Mouse (Mus musculus): ENCODE data around the gene Serpine2. TPM values are rescaled to one million over a fixed set of nuclear protein-coding genes. Genes with fewer than 3 reads are reported as not detected.

Serpine2 gene
- polyA plus RNA-seq, 1 experiment from 2014 or later = 406 TPM

- Histone ChIP-seq H3K36me3 (ENCODE audit: control insufficient read depth, insufficient read depth, low read length) (no peaks in the 10 kb centered on the region), H3K4me2 (ENCODE audit: low read depth, low read length) (no peak overlapping the region), H3K4me3 (ENCODE audit: low read depth, low read length) (no peak overlapping the region), H3K9ac (replicated peaks; ENCODE audit: low read depth, low read length) (no peak overlapping the region), H3K9me3 (ENCODE audit: control insufficient read depth, low read length) (no peaks in the 10 kb centered on the region), H3K4me1 (ENCODE audit: control insufficient read depth, insufficient read depth, low read length) (no peaks in the 10 kb centered on the region), H3K27me3 (ENCODE audit: control insufficient read depth, insufficient read depth, low read length) (no peaks in the 10 kb centered on the region), H3K27ac (ENCODE audit: low read depth, low read length) (0 out of 2 replicates have a peak overlapping the region, but pooled peaks have one; percentile 23)
- no peak for ATAC-seq (ENCODE audit: low read depth)
- WGBS = 60% methylated on average over 14 of the region's 14 CpGs
Observed at GRCm38 (mm10) chr1:79823951-79824633, 36.9 kb downstream of the Serpine2 start.

- no peak overlapping the region for H3K9ac ChIP-seq (replicated peaks; ENCODE audit: low read depth, low read length)
- ATAC-seq (ENCODE audit: low read depth) = no peak
- whole genome bisulfite sequencing = 78% methylated on average over 13 of the region's 13 CpGs
Observed at GRCm38 (mm10) chr1:79822806-79823525, 38.0 kb downstream of the Serpine2 start.

GRCm38 (mm10) chr1:79819296-79819879, 41.6 kb downstream of the Serpine2 start:
- no peak for ATAC-seq (ENCODE audit: low read depth)
- Histone ChIP-seq H3K4me1 (ENCODE audit: control insufficient read depth, insufficient read depth, low read length) (no peaks in the 10 kb centered on the region), H3K4me3 (ENCODE audit: low read depth, low read length) (no peak overlapping the region), H3K27me3 (ENCODE audit: control insufficient read depth, insufficient read depth, low read length) (no peaks in the 10 kb centered on the region), H3K9me3 (ENCODE audit: control insufficient read depth, low read length) (no peaks in the 10 kb centered on the region), H3K9ac (replicated peaks; ENCODE audit: low read depth, low read length) (no peak overlapping the region), H3K4me2 (ENCODE audit: low read depth, low read length) (no peak overlapping the region), H3K27ac (ENCODE audit: low read depth, low read length) (no peak overlapping the region), H3K36me3 (ENCODE audit: control insufficient read depth, insufficient read depth, low read length) (no peaks in the 10 kb centered on the region)
- WGBS = 90% methylated on average over 11 of the region's 11 CpGs

More at GRCm38 (mm10) chr1:79822806-79823525, 38.0 kb downstream of the Serpine2 start:
- Histone ChIP-seq H3K9me3 (ENCODE audit: control insufficient read depth, low read length) (no peaks in the 10 kb centered on the region), H3K27ac (ENCODE audit: low read depth, low read length) (no peak overlapping the region), H3K4me3 (ENCODE audit: low read depth, low read length) (no peak overlapping the region), H3K27me3 (ENCODE audit: control insufficient read depth, insufficient read depth, low read length) (no peaks in the 10 kb centered on the region), H3K36me3 (ENCODE audit: control insufficient read depth, insufficient read depth, low read length) (no peaks in the 10 kb centered on the region), H3K4me2 (ENCODE audit: low read depth, low read length) (no peak overlapping the region), H3K4me1 (ENCODE audit: control insufficient read depth, insufficient read depth, low read length) (no peaks in the 10 kb centered on the region)

- WGBS = 91% methylated on average over 3 of the region's 3 CpGs
- Histone ChIP-seq H3K4me3 (ENCODE audit: low read depth, low read length) (no peak overlapping the region), H3K27me3 (ENCODE audit: control insufficient read depth, insufficient read depth, low read length) (no peaks in the 10 kb centered on the region), H3K9me3 (ENCODE audit: control insufficient read depth, low read length) (no peaks in the 10 kb centered on the region), H3K27ac (ENCODE audit: low read depth, low read length) (no peak overlapping the region), H3K9ac (replicated peaks; ENCODE audit: low read depth, low read length) (no peak overlapping the region), H3K4me1 (ENCODE audit: control insufficient read depth, insufficient read depth, low read length) (no peaks in the 10 kb centered on the region), H3K36me3 (ENCODE audit: control insufficient read depth, insufficient read depth, low read length) (no peaks in the 10 kb centered on the region), H3K4me2 (ENCODE audit: low read depth, low read length) (no peak overlapping the region)
- ATAC-seq (ENCODE audit: low read depth) = no peak
Observed at GRCm38 (mm10) chr1:79815446-79815845, 45.5 kb downstream of the Serpine2 start.

- WGBS = 81% methylated on average over 3 of the region's 3 CpGs
- Histone ChIP-seq H3K27ac (ENCODE audit: low read depth, low read length) (no peak overlapping the region), H3K9me3 (ENCODE audit: control insufficient read depth, low read length) (no peaks in the 10 kb centered on the region), H3K36me3 (ENCODE audit: control insufficient read depth, insufficient read depth, low read length) (no peaks in the 10 kb centered on the region), H3K27me3 (ENCODE audit: control insufficient read depth, insufficient read depth, low read length) (no peaks in the 10 kb centered on the region), H3K4me2 (ENCODE audit: low read depth, low read length) (no peak overlapping the region), H3K4me3 (ENCODE audit: low read depth, low read length) (no peak overlapping the region), H3K4me1 (ENCODE audit: control insufficient read depth, insufficient read depth, low read length) (no peaks in the 10 kb centered on the region), H3K9ac (replicated peaks; ENCODE audit: low read depth, low read length) (no peak overlapping the region)
- no peak for ATAC-seq (ENCODE audit: low read depth)
Observed at GRCm38 (mm10) chr1:79809447-79809846, 51.5 kb downstream of the Serpine2 start.

GRCm38 (mm10) chr1:79806865-79807264, 54.1 kb downstream of the Serpine2 start:
- Histone ChIP-seq H3K4me1 (ENCODE audit: control insufficient read depth, insufficient read depth, low read length) (no peaks in the 10 kb centered on the region), H3K27ac (ENCODE audit: low read depth, low read length) (no peak overlapping the region), H3K4me2 (ENCODE audit: low read depth, low read length) (no peak overlapping the region), H3K9me3 (ENCODE audit: control insufficient read depth, low read length) (no peaks in the 10 kb centered on the region), H3K27me3 (ENCODE audit: control insufficient read depth, insufficient read depth, low read length) (no peaks in the 10 kb centered on the region), H3K4me3 (ENCODE audit: low read depth, low read length) (no peak overlapping the region), H3K36me3 (ENCODE audit: control insufficient read depth, insufficient read depth, low read length) (no peaks in the 10 kb centered on the region), H3K9ac (replicated peaks; ENCODE audit: low read depth, low read length) (no peak overlapping the region)
- no peak for ATAC-seq (ENCODE audit: low read depth)
- WGBS = 59% methylated on average over 5 of the region's 5 CpGs

- no peaks in the 10 kb centered on the region for H3K36me3 ChIP-seq (ENCODE audit: control insufficient read depth, insufficient read depth, low read length)
- H3K9me3 ChIP-seq (ENCODE audit: control insufficient read depth, low read length) = no peaks in the 10 kb centered on the region
- ATAC-seq (ENCODE audit: low read depth) = no peak
- no peak overlapping the region for H3K4me3 ChIP-seq (ENCODE audit: low read depth, low read length)
- H3K9ac ChIP-seq (replicated peaks; ENCODE audit: low read depth, low read length) = no peak overlapping the region
- 0 out of 2 replicates have a peak overlapping the region, but pooled peaks have one; percentile 11 for H3K4me2 ChIP-seq (ENCODE audit: low read depth, low read length)
- 67% methylated on average over 7 of the region's 7 CpGs for WGBS
- H3K27me3 ChIP-seq (ENCODE audit: control insufficient read depth, insufficient read depth, low read length) = no peaks in the 10 kb centered on the region
- peak overlapping the region; percentile 66 for H3K27ac ChIP-seq (ENCODE audit: low read depth, low read length)
- no peaks in the 10 kb centered on the region for H3K4me1 ChIP-seq (ENCODE audit: control insufficient read depth, insufficient read depth, low read length)
Observed at GRCm38 (mm10) chr1:79803614-79804013, 57.4 kb downstream of the Serpine2 start.

- no peaks in the 10 kb centered on the region for H3K9me3 ChIP-seq (ENCODE audit: control insufficient read depth, low read length)
- no peak overlapping the region for H3K9ac ChIP-seq (replicated peaks; ENCODE audit: low read depth, low read length)
- no peak overlapping the region for H3K27ac ChIP-seq (ENCODE audit: low read depth, low read length)
- no peaks in the 10 kb centered on the region for H3K27me3 ChIP-seq (ENCODE audit: control insufficient read depth, insufficient read depth, low read length)
- ATAC-seq (ENCODE audit: low read depth) = peak; percentile 85; the same call in 1 of the 2 replicates
- no peaks in the 10 kb centered on the region for H3K36me3 ChIP-seq (ENCODE audit: control insufficient read depth, insufficient read depth, low read length)
- H3K4me3 ChIP-seq (ENCODE audit: low read depth, low read length) = no peak overlapping the region
- whole genome bisulfite sequencing = 19% methylated on average over 11 of the region's 11 CpGs
- no peak overlapping the region; the same call in 1 of the 2 replicates for H3K4me2 ChIP-seq (ENCODE audit: low read depth, low read length)
- H3K4me1 ChIP-seq (ENCODE audit: control insufficient read depth, insufficient read depth, low read length) = no peaks in the 10 kb centered on the region
Observed at GRCm38 (mm10) chr1:79802858-79803427, 58.0 kb downstream of the Serpine2 start.

All from neural tube, embryonic 14.5 days (tissue).